Mouse (Mus musculus): ENCODE results near the gene Gm6803.
"Not testable (repeated sequence)": the region's sequence is repeated elsewhere in the genome, so short reads cannot be mapped to it uniquely, and the experiment has no call there.

The Gm6803 gene

GRCm38 (mm10) chr12:88018671-88019070 is at the start of gene Gm6803:
Gene Gm6803, minus strand, starts transcription at chr12:88018771.
- not testable (repeated sequence) for DNase-seq

- DNase-seq = not testable (repeated sequence)
Observed at GRCm38 (mm10) chr12:88045226-88045625, 26.7 kb upstream of the Gm6803 start.

- DNase-seq = not testable (repeated sequence)
Observed at GRCm38 (mm10) chr12:88039703-88040102, 21.1 kb upstream of the Gm6803 start.

GRCm38 (mm10) chr12:88039062-88039461 is 20.5 kb upstream of the Gm6803 start:
- DNase-seq = not testable (repeated sequence)

- not testable (repeated sequence) for DNase-seq
Observed at GRCm38 (mm10) chr12:88032250-88032649, 13.7 kb upstream of the Gm6803 start.

GRCm38 (mm10) chr12:88026704-88027103 is 8.1 kb upstream of the Gm6803 start, which contains the start of gene Gm2056:
Gene Gm2056, plus strand, starts transcription at chr12:88027004.
- DNase-seq = not testable (repeated sequence)

- not testable (repeated sequence) for DNase-seq
Observed at GRCm38 (mm10) chr12:88011548-88011947, 7.0 kb downstream of the Gm6803 start, which contains the start of gene Gm2075. Gene Gm2075, plus strand, starts transcription at chr12:88011848.

GRCm38 (mm10) chr12:88004118-88004517 is 14.5 kb downstream of the Gm6803 start:
- DNase-seq = not testable (repeated sequence)

- DNase-seq = not testable (repeated sequence)
Observed at GRCm38 (mm10) chr12:87984000-87984399, 34.6 kb downstream of the Gm6803 start.

Measured in spleen, adult 18-20 months (tissue).